Mouse (Mus musculus): ENCODE measurements at regions not wholly inside any gene's neighbourhood (a gene's known extent, or its start where the extent isn't known, plus 50 kb on each side); places are given as distances from the start of the nearest gene placed in this dataset.

DNA sequence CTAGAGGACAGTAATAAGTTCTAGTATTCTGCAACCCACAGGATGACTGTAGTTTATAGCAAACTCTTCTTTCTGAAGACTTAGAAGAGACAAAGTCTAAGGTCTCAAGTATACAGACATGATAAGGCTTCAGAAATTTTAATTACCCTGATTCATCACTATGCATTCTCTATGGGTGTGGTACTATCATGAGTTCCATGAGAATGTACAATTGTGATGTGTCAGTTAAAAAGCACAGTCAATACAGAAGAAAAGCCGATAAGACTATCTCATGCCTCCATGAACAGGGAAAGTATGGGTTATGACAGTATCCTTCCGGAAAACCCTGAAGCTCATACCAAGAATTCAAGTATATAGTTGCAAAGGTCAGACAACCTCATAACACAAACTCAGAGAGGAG lies 333.8 kb upstream of the Pitrm1 start:
- DNase-seq (ENCODE audit: low spot score in 2 of 2): no peak
- no peak overlapping the region for H3K4me3 ChIP-seq
- no peak overlapping the region for H3K27ac ChIP-seq
- no peak for TF ChIP-seq CTCF (conservative IDR thresholded peaks at IDR 0.05)

- DNase-seq (ENCODE audit: low spot score in 2 of 2): no peak
- no peak for TF ChIP-seq CTCF (conservative IDR thresholded peaks at IDR 0.05)
- Histone ChIP-seq H3K27ac (no peak overlapping the region), H3K4me3 (no peak overlapping the region)
These were observed 321.8 kb upstream of the Pitrm1 start for GRCm38 (mm10) chr13:6226087-6226643.

GRCm38 (mm10) chr13:6228278-6228677 lies 319.7 kb upstream of the Pitrm1 start:
- Histone ChIP-seq H3K4me3 (no peak overlapping the region), H3K27ac (no peak overlapping the region)
- no peak for DNase-seq (ENCODE audit: low spot score in 2 of 2)
- no peak for TF ChIP-seq CTCF (conservative IDR thresholded peaks at IDR 0.05)

GRCm38 (mm10) chr13:6235394-6235793 lies 312.6 kb upstream of the Pitrm1 start:
- no peak for DNase-seq (ENCODE audit: low spot score in 2 of 2)
- no peak for TF ChIP-seq CTCF (conservative IDR thresholded peaks at IDR 0.05)
- no peak overlapping the region for H3K27ac ChIP-seq
- no peak overlapping the region for H3K4me3 ChIP-seq

- Histone ChIP-seq H3K27ac (no peak overlapping the region), H3K4me3 (no peak overlapping the region)
- TF ChIP-seq CTCF (conservative IDR thresholded peaks at IDR 0.05): no peak
- no peak for DNase-seq (ENCODE audit: low spot score in 2 of 2)
These were observed 311.4 kb upstream of the Pitrm1 start for GRCm38 (mm10) chr13:6236503-6236902.

- DNase-seq (ENCODE audit: low spot score in 2 of 2): no peak
- Histone ChIP-seq H3K27ac (no peak overlapping the region), H3K4me3 (no peak overlapping the region)
- no peak for TF ChIP-seq CTCF (conservative IDR thresholded peaks at IDR 0.05)
These were observed 310.7 kb upstream of the Pitrm1 start for GRCm38 (mm10) chr13:6237201-6237600.

- peak; percentile 31 for TF ChIP-seq CTCF (conservative IDR thresholded peaks at IDR 0.05)
- Histone ChIP-seq H3K4me3 (no peak overlapping the region), H3K27ac (no peak overlapping the region)
- DNase-seq (ENCODE audit: low spot score in 2 of 2): no peak
These were observed 307.1 kb upstream of the Pitrm1 start for GRCm38 (mm10) chr13:6240855-6241254.

DNA sequence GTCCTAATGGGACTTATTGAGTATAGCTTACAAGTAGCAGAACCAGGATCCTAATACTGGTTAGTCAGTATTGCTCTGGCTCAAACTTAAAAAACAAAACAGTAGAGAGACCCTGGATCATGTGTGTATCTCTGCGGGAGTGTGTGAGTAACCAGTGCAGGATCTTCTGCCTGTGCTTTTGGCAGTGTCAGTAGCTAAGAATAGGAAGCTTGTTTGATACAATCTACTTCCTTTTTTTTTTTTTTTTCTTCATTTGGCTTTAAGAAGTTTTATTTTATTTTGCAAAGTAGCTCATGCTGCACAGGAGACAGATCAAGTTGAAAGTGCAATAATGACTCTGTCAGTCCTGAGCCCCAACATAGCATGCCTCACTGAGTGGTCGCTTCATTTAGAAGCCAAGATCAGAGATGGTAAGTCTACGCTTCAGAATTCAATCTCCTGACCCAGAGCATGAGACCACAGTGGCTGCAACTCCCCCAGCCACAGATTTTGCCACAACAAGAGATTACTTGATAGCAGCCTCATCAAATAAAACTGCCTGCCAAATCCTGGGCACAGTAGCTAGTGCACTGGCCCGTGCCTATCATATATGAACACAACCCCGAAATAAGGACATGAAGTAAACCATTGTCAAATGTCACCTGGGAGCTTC lies 306.4 kb upstream of the Pitrm1 start:
- no peak for DNase-seq (ENCODE audit: low spot score in 2 of 2)
- H3K27ac ChIP-seq: no peak overlapping the region
- TF ChIP-seq CTCF (conservative IDR thresholded peaks at IDR 0.05): no peak
- no peak overlapping the region for H3K4me3 ChIP-seq

DNA sequence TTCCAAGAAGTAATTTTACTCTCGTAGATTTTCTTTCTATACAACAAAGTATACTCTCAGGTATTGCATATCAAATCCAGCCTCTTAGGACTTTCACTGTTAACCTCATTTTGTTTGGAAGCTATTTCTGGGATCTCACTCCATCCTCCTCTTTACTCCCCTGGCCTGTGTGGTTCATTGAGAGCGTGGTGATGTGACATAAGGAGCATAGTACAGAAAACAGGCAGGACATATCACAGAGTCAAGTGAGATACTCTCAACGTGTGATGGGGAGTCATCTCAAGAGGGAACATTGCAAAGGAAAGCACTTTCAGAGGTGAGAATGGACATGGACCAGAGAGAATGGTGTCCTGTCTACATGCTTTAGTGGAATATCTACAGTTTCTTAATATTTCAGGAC lies 297.8 kb upstream of the Pitrm1 start:
- H3K4me3 ChIP-seq: no peak overlapping the region
- TF ChIP-seq CTCF (conservative IDR thresholded peaks at IDR 0.05): no peak

DNA sequence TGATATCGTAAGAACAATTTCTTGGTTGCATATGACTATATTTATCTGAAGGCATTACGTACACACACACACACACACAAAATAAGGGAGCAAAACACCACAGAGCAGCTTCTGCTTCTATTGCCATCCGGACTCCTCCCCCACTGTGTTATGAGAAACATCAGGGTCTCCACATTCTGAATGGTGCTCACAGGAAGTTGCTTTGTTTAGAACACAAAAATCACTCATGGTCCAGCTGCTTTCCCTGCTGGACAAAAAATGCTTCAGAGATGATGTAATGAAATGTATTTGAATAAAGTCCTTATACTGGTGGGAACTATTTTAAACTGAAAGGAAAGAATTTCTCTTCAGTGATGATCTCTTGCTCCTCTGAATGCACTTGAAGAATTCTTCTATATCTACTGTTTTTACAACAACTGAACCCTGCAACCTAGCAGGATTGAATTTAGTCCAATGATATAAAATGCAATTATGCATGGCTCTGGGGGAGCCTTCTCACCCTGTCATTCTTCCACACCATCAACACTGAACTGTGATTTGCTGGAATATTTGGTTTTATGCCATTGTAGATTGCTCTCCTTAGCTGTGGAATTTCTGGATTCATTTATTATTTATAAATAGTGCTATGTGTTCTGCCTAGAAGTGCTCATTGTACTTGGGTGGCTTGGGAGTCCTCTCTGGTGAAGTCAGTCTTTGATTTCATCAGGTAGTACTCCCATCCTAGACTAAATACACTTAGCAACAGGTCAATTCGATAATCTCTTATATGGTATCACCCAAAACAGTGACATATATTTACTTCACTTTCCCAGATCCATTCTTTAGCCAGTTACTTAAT lies 296.7 kb upstream of the Pitrm1 start:
- no peak overlapping the region for H3K27ac ChIP-seq
- no peak overlapping the region for H3K4me3 ChIP-seq
- TF ChIP-seq CTCF (conservative IDR thresholded peaks at IDR 0.05): no peak
- DNase-seq (ENCODE audit: low spot score in 2 of 2): no peak

More for the DNA sequence above, 297.8 kb upstream of the Pitrm1 start:
- DNase-seq (ENCODE audit: low spot score in 2 of 2): no peak
- H3K27ac ChIP-seq: no peak overlapping the region

- no peak overlapping the region for H3K27ac ChIP-seq
- TF ChIP-seq CTCF (conservative IDR thresholded peaks at IDR 0.05): no peak
- no peak for DNase-seq (ENCODE audit: low spot score in 2 of 2)
- H3K4me3 ChIP-seq: no peak overlapping the region
These were observed 295.8 kb upstream of the Pitrm1 start for GRCm38 (mm10) chr13:6252100-6252499.

GRCm38 (mm10) chr13:6255303-6255702 lies 292.6 kb upstream of the Pitrm1 start:
- Histone ChIP-seq H3K4me3 (no peak overlapping the region), H3K27ac (no peak overlapping the region)
- TF ChIP-seq CTCF (conservative IDR thresholded peaks at IDR 0.05): no peak
- no peak for DNase-seq (ENCODE audit: low spot score in 2 of 2)

DNA sequence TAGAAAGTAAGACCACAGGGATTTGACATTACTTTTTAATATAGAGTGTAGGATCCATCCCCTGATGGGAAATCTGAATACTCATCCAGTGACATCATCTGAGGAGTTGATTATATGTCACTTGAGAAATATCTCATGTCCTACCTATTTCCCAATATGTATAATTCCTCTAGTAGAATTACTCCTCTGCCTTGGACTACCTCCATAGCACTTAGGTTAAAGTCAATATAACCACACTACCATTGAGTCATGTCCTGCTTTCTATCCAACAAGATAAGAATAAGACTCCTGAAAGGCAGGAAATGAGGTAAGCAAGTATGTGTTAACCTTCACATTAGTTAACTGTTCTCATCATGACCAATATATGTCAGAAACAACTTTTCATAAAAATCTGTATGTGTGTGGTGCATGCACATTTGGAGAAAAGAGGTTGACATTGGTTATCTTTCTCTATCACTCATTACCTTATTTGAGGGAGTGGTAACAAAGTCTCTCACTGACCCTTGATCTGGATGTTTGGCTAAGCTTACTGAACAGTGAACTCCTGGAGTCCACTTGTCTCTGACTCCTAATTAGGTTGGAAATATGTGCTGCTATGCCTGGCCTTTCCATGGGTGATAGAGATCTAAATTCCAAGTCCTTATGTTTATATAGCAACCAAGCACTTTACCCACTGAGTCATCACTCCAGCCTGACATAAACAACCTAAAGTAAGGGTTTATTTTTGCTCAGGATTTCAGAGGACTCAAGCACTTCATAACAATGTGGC lies 292.0 kb upstream of the Pitrm1 start:
- Histone ChIP-seq H3K27ac (no peak overlapping the region), H3K4me3 (no peak overlapping the region)
- no peak for TF ChIP-seq CTCF (conservative IDR thresholded peaks at IDR 0.05)
- no peak for DNase-seq (ENCODE audit: low spot score in 2 of 2)
